Mouse (Mus musculus) MEL (cell line): ENCODE results near the gene Ruvbl2.

Experiments
- CHD1 ChIP-seq: IDR thresholded peaks from 2 replicates; pipeline ENCODE4 v1.6.1; 2012; ENCODE audit warnings: low read depth, mild to moderate bottlenecking, inconsistent platforms, low read length, improper control_type of control experiment
- CHD2 ChIP-seq: IDR thresholded peaks from 2 replicates; pipeline ENCODE4 v1.6.1; 2011; ENCODE audit warnings: low read length, improper control_type of control experiment
- CTCF ChIP-seq, 3 experiments: IDR thresholded peaks in 2 of 3; conservative IDR thresholded peaks in 1 of 3; 2 replicates each; pipeline ENCODE4 v1.5.1; 2011 to 2012; ENCODE audit warnings: low read length in 3 of 3, low read depth in 2 of 3, mild to moderate bottlenecking in 2 of 3, improper control_type of control experiment in 1 of 3, inconsistent platforms in 1 of 3, mixed read lengths in 1 of 3, moderate library complexity in 1 of 3; ENCODE audit not compliant: control insufficient read depth in 1 of 3, insufficient read depth in 1 of 3, poor library complexity in 1 of 3, severe bottlenecking in 1 of 3
- GATA1 ChIP-seq: IDR thresholded peaks from 2 replicates; pipeline ENCODE4 v1.6.1; 2011; ENCODE audit warnings: low read depth, low read length, improper control_type of control experiment
- JUND ChIP-seq: IDR thresholded peaks from 2 replicates; pipeline ENCODE4 v1.6.1; 2011; ENCODE audit warnings: low read depth, mild to moderate bottlenecking, improper control_type of control experiment, low read length
- POLR2A ChIP-seq, 2 experiments: IDR thresholded peaks; 2 replicates each; pipeline ENCODE4 v1.6.1; 2011 to 2012; ENCODE audit warnings: low read length in 2 of 2, mild to moderate bottlenecking in 2 of 2, control low read depth in 1 of 2, improper control_type of control experiment in 1 of 2, low read depth in 1 of 2, moderate library complexity in 1 of 2; ENCODE audit not compliant: control insufficient read depth in 1 of 2, insufficient read depth in 1 of 2, poor library complexity in 1 of 2
- POLR2AphosphoS2 ChIP-seq: IDR thresholded peaks from 2 replicates; pipeline ENCODE4 v1.6.1; 2011; ENCODE audit warnings: low read length, improper control_type of control experiment
- UBTF ChIP-seq: IDR thresholded peaks from 2 replicates; pipeline ENCODE4 v1.6.1; 2012; ENCODE audit warnings: low read depth, mild to moderate bottlenecking, inconsistent platforms, low read length, improper control_type of control experiment, moderate library complexity, borderline replicate concordance; ENCODE audit not compliant: insufficient read depth
- ZC3H11A ChIP-seq: IDR thresholded peaks from 2 replicates; pipeline ENCODE4 v1.6.1; 2012; ENCODE audit warnings: low read depth, mild to moderate bottlenecking, inconsistent platforms, low read length, improper control_type of control experiment
- ZNF384 ChIP-seq: IDR thresholded peaks from 2 replicates; pipeline ENCODE4 v1.6.1; 2012; ENCODE audit warnings: low read depth, mild to moderate bottlenecking, inconsistent platforms, low read length, improper control_type of control experiment

- TF ChIP-seq GATA1: no peak
- TF ChIP-seq CHD2: no peak
- TF ChIP-seq ZNF384: no peak
- TF ChIP-seq POLR2AphosphoS2: no peak
- TF ChIP-seq JUND: no peak
- TF ChIP-seq CTCF (IDR thresholded peaks at IDR 0.05 in 2 of 3, conservative IDR thresholded peaks at IDR 0.05 in 1 of 3; ENCODE audit: control insufficient read depth in 1 of 3, insufficient read depth in 1 of 3, low read depth in 2 of 3, low read length in 3 of 3, poor library complexity in 1 of 3, severe bottlenecking in 1 of 3): no peak
- TF ChIP-seq UBTF: no peak
- no peak for TF ChIP-seq CHD1
- TF ChIP-seq POLR2A (IDR thresholded peaks at IDR 0.05; ENCODE audit: control insufficient read depth in 1 of 2, insufficient read depth in 1 of 2, low read depth in 1 of 2, low read length in 2 of 2, poor library complexity in 1 of 2): no peak
- TF ChIP-seq ZC3H11A: no peak
Observed at GRCm38 (mm10) chr7:45409497-45410163, 28.3 kb downstream of the Ruvbl2 start.
